Mouse (Mus musculus) A20 (cell line): ENCODE measurements at regions not wholly inside any gene's neighbourhood (a gene's known extent, or its start where the extent isn't known, plus 50 kb on each side); places are given as distances from the start of the nearest gene placed in this dataset.

Source experiments
- DNase-seq: peaks from one replicate; pipeline ENCODE4 v3.0.0-alpha.2; 2011; ENCODE audit warnings: low read depth, low spot score

GRCm38 (mm10) chr5:144621967-144622366 lies 76.3 kb downstream of the Nptx2 start:
- DNase-seq: no peak

- DNase-seq: no peak
These were observed 77.7 kb downstream of the Nptx2 start for GRCm38 (mm10) chr5:144623358-144623757.

GRCm38 (mm10) chr5:144632295-144632694 lies 86.6 kb downstream of the Nptx2 start:
- DNase-seq: no peak

DNA sequence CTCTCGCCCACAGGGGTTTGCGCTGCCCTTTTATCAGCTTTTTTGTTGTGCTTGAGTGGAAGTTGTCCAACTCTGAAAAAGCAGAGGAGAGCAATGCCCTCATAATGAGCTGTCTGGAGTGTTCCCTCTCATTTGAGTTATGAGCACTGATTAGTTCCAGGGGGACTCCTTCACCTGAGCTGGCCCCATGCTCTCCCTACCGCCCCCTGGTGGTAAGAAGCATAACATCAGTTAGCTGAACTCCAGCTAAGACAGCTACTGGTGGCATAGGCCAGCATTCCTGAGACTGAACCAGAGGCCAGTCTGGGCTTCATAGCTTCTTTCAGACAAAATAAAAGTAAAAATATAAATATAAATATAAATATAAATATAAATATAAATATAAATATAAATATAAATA lies 92.9 kb downstream of the Nptx2 start:
- peak; percentile 63 for DNase-seq

DNA sequence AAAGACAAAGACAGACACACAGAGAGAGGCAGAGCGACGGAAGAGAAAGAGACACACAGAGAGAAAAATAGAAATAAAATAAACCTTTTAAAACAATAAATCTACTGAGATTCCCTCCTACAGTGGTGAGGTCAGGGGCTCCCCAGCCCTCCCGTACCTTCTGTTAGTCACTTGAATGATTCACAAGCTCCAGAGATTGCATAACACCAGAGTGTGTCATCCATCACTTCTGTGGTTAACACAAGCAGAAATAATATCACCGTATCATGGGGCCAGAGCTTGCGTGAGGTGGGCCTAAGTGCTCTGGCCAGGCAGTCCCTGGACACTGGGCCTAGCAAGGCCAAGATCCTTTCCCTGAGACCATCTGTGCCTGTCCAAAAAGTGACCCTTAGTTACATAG lies 93.9 kb downstream of the Nptx2 start:
- no peak for DNase-seq

DNA sequence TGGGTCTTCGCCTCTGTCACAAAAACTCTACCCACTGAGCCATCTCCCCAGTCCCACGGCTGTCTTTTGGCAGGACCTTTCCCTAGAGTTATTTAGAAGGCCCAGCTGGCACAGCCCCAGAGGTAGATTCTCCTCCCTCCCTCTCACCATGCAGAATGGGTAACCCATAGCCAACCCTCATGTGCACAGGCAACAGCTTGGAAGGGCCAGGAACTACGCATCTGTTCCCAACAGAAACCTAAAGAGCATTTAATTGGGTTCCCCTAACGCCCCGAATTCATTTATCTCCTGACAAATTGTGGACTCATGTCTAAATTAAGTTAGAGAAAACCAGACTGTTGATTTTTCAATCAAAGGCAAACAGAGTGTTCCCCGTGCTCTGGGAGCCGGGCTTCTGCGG lies 97.1 kb downstream of the Nptx2 start:
- DNase-seq: no peak

DNA sequence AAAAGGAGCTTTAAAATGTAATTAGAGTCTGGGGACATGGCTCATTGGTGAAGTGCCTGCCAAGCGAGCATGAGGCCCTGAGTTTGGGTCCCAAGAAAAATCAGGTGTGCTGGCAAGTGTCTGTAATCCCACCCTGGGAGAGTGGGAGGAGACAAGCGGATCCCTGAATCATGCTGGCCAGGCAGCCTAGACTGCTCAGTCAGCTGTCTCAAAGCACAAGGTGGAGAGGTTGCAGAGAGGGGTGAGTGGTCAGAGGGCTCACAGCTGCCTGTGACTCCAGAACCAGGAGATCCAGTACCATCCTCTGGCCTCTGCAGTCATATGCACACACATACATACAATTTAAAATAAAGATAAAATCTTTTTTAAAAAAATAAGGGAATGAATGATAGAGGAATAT lies 97.7 kb downstream of the Nptx2 start:
- DNase-seq: no peak

DNA sequence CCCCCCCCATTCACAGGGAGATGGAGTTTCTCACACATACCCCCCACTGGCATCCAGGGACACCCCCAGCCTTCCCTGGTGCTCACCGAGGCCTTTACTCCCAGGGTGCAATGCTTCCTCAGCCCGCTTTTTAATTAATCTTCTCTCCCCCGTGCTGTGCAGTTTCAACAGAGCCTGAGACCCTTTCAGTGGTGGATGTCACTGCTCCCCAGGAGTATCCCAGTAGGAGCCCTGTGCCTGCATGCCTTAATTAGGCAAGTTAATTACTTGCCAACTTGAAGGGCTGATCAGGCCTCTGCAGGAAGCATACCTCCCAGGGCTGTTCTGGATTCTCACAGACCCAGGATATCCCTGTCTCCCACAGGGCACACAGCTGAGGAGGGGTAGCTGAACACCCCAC lies 99.7 kb downstream of the Nptx2 start:
- DNase-seq: no peak

GRCm38 (mm10) chr5:144647311-144648104 lies 101.8 kb downstream of the Nptx2 start:
- DNase-seq: no peak

DNA sequence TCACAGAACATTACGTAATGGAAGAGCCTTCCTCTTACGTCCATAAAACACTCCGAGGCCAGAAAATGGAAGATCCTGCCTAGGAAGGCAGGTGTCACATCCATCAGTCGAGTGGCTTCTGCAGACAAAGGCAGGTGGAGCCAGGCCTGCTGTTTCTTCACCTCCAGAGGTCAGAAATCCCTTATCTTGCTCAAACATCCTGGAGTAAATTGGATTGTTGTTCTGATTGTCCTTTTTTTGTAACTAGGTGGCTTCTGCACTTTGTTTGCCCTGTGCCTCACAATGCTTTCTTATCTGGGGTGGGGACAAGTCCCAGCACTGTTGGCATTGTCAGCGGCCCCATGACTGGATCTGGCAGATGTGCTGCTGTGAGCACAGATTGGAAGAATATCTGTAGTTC lies 106.5 kb downstream of the Nptx2 start:
- no peak for DNase-seq

DNA sequence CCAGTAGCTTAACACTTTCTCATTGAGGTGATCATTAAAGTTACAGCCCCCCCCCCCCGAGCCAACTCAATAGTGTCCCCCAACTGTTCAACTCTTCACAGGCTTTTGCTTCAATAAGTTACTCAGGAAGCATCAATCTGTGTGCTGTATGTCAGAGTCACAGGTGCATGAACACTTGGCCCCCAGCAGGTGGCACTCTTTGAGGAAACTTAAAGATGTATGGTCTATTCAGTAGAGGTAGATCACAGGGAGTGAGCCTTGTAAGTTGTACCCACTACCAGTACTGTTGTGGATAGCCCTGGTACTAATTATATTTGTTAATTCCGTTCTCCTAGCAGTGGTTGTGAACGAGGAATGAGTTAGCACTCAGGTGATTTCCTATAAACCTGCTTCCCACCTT lies 99.6 kb downstream of the Tmem130 start:
- DNase-seq: peak; percentile 46

DNA sequence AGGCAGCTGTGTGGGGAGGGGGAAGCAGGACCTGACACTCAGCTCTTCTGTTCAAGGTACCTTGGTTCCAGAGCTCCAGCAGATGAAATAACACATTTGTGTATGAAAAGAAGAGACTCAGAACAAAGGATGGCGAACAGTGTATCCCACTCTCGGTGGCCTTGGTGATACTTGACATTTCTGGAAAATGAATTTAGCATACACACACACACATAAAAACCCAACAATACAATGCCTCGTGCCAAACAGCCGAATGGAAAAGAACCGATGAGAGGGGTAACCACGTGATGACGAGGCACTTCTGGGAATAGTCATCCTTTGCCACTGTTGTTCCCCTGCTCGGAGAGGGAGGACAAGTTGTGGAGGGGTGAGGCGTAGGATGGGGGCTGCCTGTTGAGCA lies 97.6 kb downstream of the Tmem130 start:
- no peak for DNase-seq

- no peak for DNase-seq
These were observed 96.9 kb downstream of the Tmem130 start for GRCm38 (mm10) chr5:144664571-144665295.

DNA sequence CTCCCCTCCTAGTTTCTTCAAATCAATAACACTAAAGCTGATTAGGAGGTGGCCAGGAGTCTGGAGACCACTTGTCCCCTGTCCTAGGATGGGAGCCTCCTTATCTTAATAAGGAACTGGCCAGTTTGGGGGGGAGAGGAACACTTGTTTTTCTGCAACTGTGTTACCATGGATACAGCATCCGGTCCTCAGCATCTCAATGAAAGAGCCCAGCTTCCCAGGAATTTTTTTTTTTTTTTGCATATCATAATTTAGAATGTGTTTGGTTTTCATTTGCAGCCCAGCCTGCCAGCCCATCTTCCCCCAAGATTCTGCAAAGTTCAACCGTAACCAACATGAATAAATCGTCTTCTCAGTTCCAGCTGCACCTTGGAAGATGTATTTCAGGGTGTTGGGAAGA lies 93.6 kb downstream of the Tmem130 start:
- DNase-seq: no peak

DNA sequence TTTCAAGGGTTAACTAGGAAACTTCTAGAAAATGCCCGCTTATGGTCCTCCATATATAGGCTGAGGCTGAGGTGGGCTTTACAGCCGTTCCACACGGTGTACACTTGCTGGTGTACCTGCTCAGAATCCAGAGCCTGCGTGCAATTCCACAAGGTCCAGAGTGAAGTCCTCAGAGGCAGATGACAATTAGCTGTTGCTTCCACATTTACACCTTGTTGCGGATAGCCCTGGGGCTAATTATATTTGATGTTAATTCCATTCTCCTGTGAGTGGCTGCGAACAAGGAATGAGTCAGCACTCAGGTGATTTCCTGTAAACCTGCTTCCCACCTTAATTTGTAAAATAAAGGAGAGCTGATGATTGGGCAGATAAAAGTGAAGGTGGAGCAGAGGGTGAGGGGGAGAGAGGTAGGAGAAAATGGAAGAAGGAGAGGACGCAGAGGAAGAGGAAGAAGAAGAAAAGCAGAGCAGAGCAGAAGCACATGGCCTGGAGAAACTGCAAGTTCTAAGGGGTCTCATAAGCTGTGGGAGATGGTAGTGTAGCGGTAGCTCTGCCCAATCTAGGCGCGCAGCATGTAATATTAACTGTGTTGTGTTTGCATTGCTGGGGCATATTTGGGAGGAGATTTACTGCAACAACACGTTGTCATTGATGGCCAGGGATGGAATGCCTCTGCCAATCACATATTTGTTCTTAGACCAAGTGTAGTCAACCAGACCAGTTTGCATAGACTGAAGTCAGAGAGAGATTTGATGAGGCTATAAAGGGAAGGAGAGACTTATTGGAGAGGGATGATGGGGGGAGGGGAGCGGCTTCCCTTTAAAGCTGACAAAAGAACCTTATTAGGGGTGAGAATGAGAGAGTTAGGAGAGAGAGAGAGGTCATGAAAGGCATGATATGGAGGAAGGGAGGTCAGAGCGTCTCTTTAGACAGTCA lies 82.5 kb downstream of the Tmem130 start:
- DNase-seq: no peak

- DNase-seq: peak; percentile 76
These were observed 77.4 kb downstream of the Tmem130 start for GRCm38 (mm10) chr5:144684184-144684583.
